Mouse (Mus musculus) kidney, embryonic 14.5 days (tissue): ENCODE measurements around the gene Acot6. TPM values are rescaled to one million over a fixed set of nuclear protein-coding genes. Genes with fewer than 3 reads are reported as not detected.
A peak's percentile ranks its signal among the peaks of the same experiment; 100 is the strongest.
"Not testable (repeated sequence)": the region's sequence is repeated elsewhere in the genome, so short reads cannot be mapped to it uniquely, and the experiment has no call there.

Source experiments
- ATAC-seq: fragments of 200-750 bp; cut with Nextera tagmentation; 2 replicates; pipeline ENCODE4 v1.8.0; 2017; ENCODE audit warnings: moderate number of reproducible peaks, mild to moderate bottlenecking, moderate TSS enrichment, moderate library complexity; ENCODE audit not compliant: low FRiP score, low TSS enrichment
- H3K27ac ChIP-seq: fragments of 300-500 bp; sonication (generic); 2 replicates; pipeline ENCODE4 v1.5.1; 2014; ENCODE audit warnings: low read depth, mild to moderate bottlenecking, low read length, moderate library complexity, mixed read lengths
- H3K27me3 ChIP-seq: fragments of 300-500 bp; sonication (generic); 2 replicates; pipeline ENCODE4 v1.6.1; 2014; ENCODE audit warnings: mild to moderate bottlenecking, low read length; ENCODE audit not compliant: control insufficient read depth, insufficient read depth
- H3K36me3 ChIP-seq: fragments of 300-500 bp; sonication (generic); 2 replicates; pipeline ENCODE4 v1.6.1; 2014; ENCODE audit warnings: low read length, mixed read lengths; ENCODE audit not compliant: control insufficient read depth, insufficient read depth
- H3K4me1 ChIP-seq: fragments of 300-500 bp; sonication (generic); 2 replicates; pipeline ENCODE4 v1.6.1; 2014; ENCODE audit warnings: low read length, mixed read lengths; ENCODE audit not compliant: control insufficient read depth, insufficient read depth
- H3K4me2 ChIP-seq: fragments of 300-500 bp; sonication (generic); replicated peaks from 2 replicates; pipeline ENCODE4 v1.6.1; 2014; ENCODE audit warnings: low read depth, mild to moderate bottlenecking, low read length
- H3K4me3 ChIP-seq: fragments of 300-500 bp; sonication (generic); 2 replicates; pipeline ENCODE4 v1.5.1; 2014; ENCODE audit warnings: mild to moderate bottlenecking, low read length
- H3K9ac ChIP-seq: fragments of 300-500 bp; sonication (generic); 2 replicates; pipeline ENCODE4 v1.6.1; 2014; ENCODE audit warnings: low read depth, mild to moderate bottlenecking, low read length, moderate library complexity
- H3K9me3 ChIP-seq: fragments of 300-500 bp; sonication (generic); 2 replicates; pipeline ENCODE4 v1.6.1; 2016; ENCODE audit warnings: low read length; ENCODE audit not compliant: control insufficient read depth
- WGBS: fragments of 180-500 bp; shearing (Covaris S2); extraction: QIAGEN DNeasy Blood & Tissue Kit; methylation state at CpG from one replicate; pipeline ENCODE4 v1.1.7; 2014; 5-methylcytosine and 5-hydroxymethylcytosine counted together
- polyA plus RNA-seq: library from polyadenylated mRNA; unstranded; fragments of >200 nt; fragmentation: Nextera tagmentation; extraction: Ambion mirVana; gene quantifications from 2 replicates; pipeline ENCODE4 v1.2.1, GENCODE M21; 2014

Gene Acot6
- polyA plus RNA-seq, 1 experiment from 2014 or later = 1.7 TPM

DNA sequence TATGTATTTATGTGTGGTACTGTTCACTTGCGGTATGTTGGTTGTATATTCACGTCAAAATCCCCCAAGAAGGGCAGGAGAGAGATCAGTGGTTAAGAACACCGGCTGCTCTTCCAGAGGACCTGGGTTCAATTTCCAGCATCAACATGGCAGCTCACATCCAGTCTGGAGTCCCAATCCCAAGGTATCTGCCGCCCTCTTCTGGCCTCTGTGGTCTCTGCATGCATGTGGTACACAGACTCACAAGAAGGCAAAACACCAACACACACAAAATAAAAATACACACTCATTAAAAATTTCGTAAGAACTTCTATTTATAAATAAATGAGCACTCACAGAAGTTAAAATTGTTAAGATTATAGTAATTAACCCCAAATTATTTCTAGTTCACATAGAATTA is 37.2 kb upstream of the Acot6 start:
- Histone ChIP-seq H3K27ac (no peak overlapping the region), H3K4me3 (no peak overlapping the region), H3K4me1 (no peaks in the 10 kb centered on the region), H3K4me2 (no peak overlapping the region), H3K9me3 (no peaks in the 10 kb centered on the region), H3K27me3 (no peaks in the 10 kb centered on the region), H3K36me3 (no peaks in the 10 kb centered on the region), H3K9ac (no peak overlapping the region)
- ATAC-seq = no peak
- WGBS = 75% methylated on average over 5 of the region's 5 CpGs

DNA sequence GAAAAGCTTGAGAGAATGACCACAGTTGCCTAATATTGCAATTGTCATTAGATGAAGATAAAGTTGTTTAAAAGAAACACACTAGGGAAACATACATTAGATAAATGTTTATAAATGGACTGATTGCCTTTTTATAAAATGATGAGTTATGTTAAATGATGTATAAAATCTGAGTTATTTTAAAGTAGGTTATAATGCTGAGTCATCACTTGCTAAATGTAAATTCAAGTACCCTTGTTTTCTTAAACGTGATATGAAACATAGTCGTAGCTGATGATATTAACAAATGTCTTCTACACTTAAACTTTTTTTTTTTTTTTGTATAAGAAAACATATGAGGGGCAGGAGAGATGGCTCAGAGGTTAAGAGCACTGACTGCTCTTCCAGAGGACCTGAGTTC is 36.6 kb upstream of the Acot6 start:
- no peak overlapping the region for H3K9ac ChIP-seq
- no peaks in the 10 kb centered on the region for H3K9me3 ChIP-seq
- H3K36me3 ChIP-seq = no peaks in the 10 kb centered on the region
- no peaks in the 10 kb centered on the region for H3K4me1 ChIP-seq
- H3K4me3 ChIP-seq = no peak overlapping the region
- 88% methylated on average over 2 of the region's 2 CpGs for WGBS
- no peak overlapping the region for H3K4me2 ChIP-seq
- peaks cover 3% of the 10 kb centered on the region; the same call in 1 of the 2 replicates for H3K27me3 ChIP-seq
- ATAC-seq = no peak
- H3K27ac ChIP-seq = no peak overlapping the region

DNA sequence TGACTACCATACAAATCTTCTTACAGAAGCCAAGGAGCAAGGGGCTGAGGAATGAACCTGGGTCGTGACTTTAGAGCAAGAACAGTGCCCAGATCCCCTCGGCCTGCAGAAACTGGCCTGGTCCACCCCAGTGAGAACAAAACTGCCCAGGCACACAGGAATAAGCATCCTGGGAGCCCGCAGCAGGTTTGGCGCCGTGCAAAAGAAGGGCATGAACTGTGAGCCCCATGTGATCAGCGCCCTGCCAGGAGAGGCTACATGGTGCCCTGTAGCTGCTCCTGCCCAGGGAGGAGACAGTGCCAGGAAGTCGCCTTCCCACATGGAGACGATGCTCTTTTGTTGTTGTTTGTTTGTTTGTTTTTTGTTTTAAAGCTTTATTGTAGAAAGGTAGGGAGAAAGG is 35.8 kb upstream of the Acot6 start:
- no peak overlapping the region for H3K4me3 ChIP-seq
- no peaks in the 10 kb centered on the region for H3K9me3 ChIP-seq
- H3K36me3 ChIP-seq = no peaks in the 10 kb centered on the region
- H3K4me1 ChIP-seq = no peaks in the 10 kb centered on the region
- no peak for ATAC-seq
- 78% methylated on average over 8 of the region's 8 CpGs for WGBS
- H3K27me3 ChIP-seq = peaks cover 9% of the 10 kb centered on the region; the same call in 1 of the 2 replicates
- no peak overlapping the region for H3K27ac ChIP-seq
- H3K4me2 ChIP-seq = no peak overlapping the region
- H3K9ac ChIP-seq = no peak overlapping the region

DNA sequence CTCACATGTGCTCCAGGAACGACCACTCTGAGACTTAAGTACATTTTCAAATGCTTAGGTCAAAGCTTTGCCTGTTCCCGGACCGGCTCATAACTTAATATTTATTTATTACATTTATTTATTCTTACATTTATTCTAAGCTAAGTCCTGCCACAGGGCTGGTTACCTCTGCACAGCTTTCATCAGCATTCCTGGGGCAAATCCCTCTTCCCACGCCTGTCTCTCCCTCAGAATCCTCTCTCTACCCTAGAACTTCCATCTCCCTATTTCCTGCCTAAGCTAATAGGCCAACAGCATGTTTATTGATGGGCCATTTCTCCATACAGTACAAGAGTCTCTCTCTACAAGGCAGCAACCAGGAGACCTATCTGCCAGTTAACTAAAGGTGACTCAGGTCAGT is 32.7 kb upstream of the Acot6 start:
- Histone ChIP-seq H3K4me1 (no peaks in the 10 kb centered on the region), H3K27me3 (peaks cover 9% of the 10 kb centered on the region; the same call in 1 of the 2 replicates), H3K4me2 (no peak overlapping the region), H3K4me3 (no peak overlapping the region), H3K36me3 (no peaks in the 10 kb centered on the region), H3K9me3 (no peaks in the 10 kb centered on the region), H3K9ac (no peak overlapping the region), H3K27ac (no peak overlapping the region)
- 85% methylated on average over 4 of the region's 4 CpGs for WGBS
- ATAC-seq = no peak

DNA sequence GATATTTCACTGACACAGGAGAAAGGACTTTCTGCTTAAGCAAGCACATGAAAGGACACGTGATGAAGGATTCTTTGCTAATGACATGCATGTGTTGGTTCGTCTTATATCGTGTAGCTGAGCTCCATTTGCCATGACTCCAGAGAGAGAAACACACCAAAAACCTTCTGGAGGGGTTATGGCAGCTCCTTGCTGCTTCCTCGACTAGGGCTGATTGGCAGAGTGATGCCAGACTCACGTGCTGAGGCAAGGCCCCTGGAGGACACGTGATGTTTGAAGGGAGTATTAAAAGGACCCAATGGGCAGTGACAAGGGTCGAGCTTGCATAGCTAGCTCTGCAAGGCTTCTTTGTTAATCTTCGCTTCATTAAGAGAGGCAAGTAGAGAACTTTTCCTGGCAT is 32.2 kb upstream of the Acot6 start:
- no peak overlapping the region for H3K27ac ChIP-seq
- no peaks in the 10 kb centered on the region for H3K4me1 ChIP-seq
- no peaks in the 10 kb centered on the region for H3K9me3 ChIP-seq
- no peak overlapping the region for H3K4me2 ChIP-seq
- no peak overlapping the region for H3K4me3 ChIP-seq
- WGBS = 66% methylated on average over 8 of the region's 8 CpGs
- H3K27me3 ChIP-seq = peaks cover 9% of the 10 kb centered on the region; the same call in 1 of the 2 replicates
- no peak overlapping the region for H3K9ac ChIP-seq
- H3K36me3 ChIP-seq = no peaks in the 10 kb centered on the region
- no peak for ATAC-seq

DNA sequence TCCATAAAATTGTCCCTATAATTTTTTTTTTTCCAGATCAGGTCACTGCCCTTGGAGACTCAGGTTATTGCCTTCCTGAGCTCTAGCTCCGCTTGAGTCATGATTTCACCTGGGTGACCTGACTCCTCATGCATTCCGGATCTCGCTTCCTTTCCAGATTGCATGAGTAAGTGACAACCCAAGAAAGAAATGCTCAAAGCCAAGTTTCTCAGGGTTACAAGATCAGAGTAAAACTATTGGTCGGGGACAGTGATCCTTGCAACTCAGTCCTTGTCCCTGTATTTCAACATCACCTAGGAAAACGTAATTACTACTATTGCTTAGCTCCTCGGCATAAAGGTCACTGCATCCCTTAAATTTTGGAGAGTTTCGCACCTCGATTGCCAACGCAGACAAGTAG is 31.5 kb upstream of the Acot6 start, which contains the start of gene Acot5:
Acot5 (plus strand) TSS at position 340 of the 400 bp plus-strand sequence.
- 32% methylated on average over 9 of the region's 9 CpGs for WGBS
- no peak for ATAC-seq
- Histone ChIP-seq H3K4me2 (peak within 1 kb of the TSS; percentile 62), H3K27ac (no peak within 1 kb of the TSS), H3K9me3 (no peaks in the 10 kb centered on the region), H3K4me1 (no peaks in the 10 kb centered on the region), H3K36me3 (no peaks in the 10 kb centered on the region), H3K9ac (peak within 1 kb of the TSS; percentile 51; the same call in 1 of the 2 replicates), H3K27me3 (peaks cover 9% of the 10 kb centered on the region; the same call in 1 of the 2 replicates), H3K4me3 (peak within 1 kb of the TSS; percentile 35)

DNA sequence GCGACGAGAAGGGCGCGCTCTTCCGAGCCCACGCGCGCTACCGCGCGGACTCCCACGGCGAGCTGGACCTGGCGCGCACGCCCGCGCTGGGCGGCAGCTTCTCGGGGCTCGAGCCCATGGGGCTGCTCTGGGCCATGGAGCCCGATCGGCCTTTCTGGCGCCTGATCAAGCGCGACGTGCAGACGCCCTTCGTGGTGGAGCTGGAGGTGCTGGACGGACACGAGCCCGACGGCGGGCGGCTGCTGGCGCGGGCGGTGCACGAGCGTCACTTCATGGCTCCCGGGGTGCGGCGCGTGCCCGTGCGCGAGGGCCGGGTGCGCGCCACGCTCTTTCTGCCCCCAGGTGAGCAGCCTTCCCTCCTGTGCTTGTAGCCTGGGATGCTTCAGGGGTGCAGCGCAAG is 30.9 kb upstream of the Acot6 start:
- H3K4me1 ChIP-seq, ATAC-seq, H3K27me3 ChIP-seq: not testable (repeated sequence)

DNA sequence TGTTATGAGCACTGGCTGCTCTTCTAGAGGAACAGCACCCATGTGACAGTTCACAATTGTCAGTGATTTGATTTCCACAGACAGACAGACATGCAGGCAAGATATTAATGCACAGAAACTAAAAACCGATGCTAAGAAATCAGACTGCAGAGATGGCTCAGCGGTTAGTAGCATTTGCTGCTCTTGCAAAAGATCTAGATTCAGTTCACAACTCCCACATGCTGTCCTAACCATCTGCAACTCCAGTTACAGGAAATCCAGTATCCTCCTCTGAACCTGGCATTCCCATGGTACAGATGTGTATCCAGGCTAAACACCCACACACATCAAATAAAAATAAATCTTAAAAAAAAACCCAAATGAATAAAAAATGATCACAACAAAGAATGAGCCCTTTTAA is 28.8 kb upstream of the Acot6 start:
- no peaks in the 10 kb centered on the region for H3K9me3 ChIP-seq
- H3K36me3 ChIP-seq = no peaks in the 10 kb centered on the region
- H3K4me1 ChIP-seq = no peaks in the 10 kb centered on the region
- H3K4me3 ChIP-seq = no peak overlapping the region
- H3K27ac ChIP-seq = no peak overlapping the region
- no peak for ATAC-seq
- H3K4me2 ChIP-seq = no peak overlapping the region
- 76% methylated on average over 2 of the region's 2 CpGs for WGBS
- H3K27me3 ChIP-seq = peaks cover 9% of the 10 kb centered on the region; the same call in 1 of the 2 replicates
- H3K9ac ChIP-seq = no peak overlapping the region

More for the DNA sequence above, 30.9 kb upstream of the Acot6 start:
- not testable (repeated sequence) for H3K9me3 ChIP-seq, H3K27ac ChIP-seq, H3K36me3 ChIP-seq
- Histone ChIP-seq H3K4me3 (peak overlapping the region; percentile 35), H3K4me2 (peak overlapping the region; percentile 62), H3K9ac (peak overlapping the region; percentile 51; the same call in 1 of the 2 replicates)
- 1% methylated on average over 28 of the region's 52 CpGs for WGBS

DNA sequence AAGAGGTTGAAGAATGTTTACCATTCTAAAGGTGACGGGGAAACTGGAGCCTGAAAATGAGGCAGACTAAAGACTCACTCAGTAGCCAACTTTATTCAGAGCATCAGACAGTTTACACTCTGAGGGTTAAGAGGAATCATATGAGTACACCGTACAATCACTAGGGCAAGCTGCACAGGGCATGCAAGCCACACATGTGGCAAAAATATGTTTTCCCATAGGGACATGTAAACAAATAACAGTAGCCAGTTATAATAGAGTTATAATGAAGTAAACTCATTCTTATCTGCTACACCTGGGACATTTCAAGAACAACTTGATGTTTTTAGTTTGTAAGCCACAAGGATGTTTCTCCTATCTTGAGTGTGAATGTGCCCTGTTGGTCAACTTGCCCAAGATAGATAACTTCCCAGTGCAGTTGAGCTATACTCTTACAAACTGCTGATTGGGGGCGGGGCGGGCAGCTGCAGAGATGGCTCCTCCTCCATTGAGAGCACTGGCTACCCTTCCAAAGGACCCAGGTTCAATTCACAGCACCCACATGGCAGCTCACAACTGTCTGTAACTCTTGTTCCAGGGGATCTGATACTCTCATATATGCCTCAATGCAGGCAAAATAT is 23.0 kb upstream of the Acot6 start:
- no peak for ATAC-seq
- Histone ChIP-seq H3K4me1 (no peaks in the 10 kb centered on the region), H3K9me3 (no peaks in the 10 kb centered on the region), H3K27ac (no peak overlapping the region), H3K36me3 (no peaks in the 10 kb centered on the region), H3K4me3 (no peak overlapping the region), H3K4me2 (no peak overlapping the region), H3K9ac (no peak overlapping the region), H3K27me3 (no peaks in the 10 kb centered on the region)
- 87% methylated on average over 4 of the region's 4 CpGs for WGBS
